Comparison of ENCODE assay signal across 19 mouse cellular contexts in the genomic region with DNA sequence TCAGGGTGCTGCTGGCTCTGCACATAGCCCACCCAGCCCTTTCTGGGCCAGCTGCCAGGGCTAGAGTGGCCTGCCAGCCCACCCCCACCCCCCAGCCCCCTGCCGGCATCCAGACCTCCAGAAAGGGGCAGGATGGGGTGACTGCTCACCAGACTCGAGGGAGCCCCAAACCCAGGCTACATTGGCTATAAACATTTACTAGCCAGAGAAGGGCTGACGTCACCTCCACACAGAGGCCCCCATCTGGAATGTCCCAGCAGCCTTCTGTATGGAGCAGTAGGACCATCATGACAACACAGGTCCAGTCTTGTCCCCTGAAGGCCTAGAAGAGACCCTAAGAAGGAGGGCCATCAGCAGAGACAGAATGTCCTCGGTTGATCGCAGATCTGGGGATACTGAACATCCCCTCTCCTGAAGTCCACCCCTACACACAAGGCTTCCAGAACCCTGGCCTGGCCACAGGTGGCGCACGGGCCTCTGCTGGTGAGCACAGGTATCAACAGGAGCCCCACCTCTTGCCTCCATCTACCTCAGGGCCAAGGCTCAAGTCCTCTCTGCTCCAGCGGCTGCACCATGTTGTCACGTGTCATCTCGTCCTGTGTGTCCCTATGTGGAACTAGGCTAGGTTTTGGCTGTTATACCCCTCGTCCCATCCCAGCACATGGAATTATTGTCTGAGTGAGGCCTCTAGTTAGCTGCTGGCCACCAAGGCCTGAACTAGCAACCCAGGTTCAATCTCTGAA. TPM values are rescaled to one million over a fixed set of nuclear protein-coding genes. Genes with fewer than 3 reads are reported as not detected.
DNase-seq lines count a peak whose midpoint lies in the region; ATAC-seq and TF ChIP-seq lines count a peak whose summit lies in the region.
"Had no signal": no experiment of that assay in that cellular context is flagged by ENCODE, and none has a peak within 500 bp of the region (broad histone marks: within the 10 kb centered on the region; RNA-seq: fewer than 3 reads in every experiment).

No protein-coding gene starts in this region.

- DNase-seq in cerebellum, adult 2 months, result no peak
- no peak for DNase-seq in cerebellum, adult 9-10 months
- no peak for DNase-seq in hindbrain, postnatal 0 days (ENCODE audit: low spot score)
- no peak for DNase-seq in hindbrain, embryonic 14.5 days (ENCODE audit: low spot score)
- DNase-seq in midbrain, embryonic 11.5 days (ENCODE audit: low spot score, missing footprints), result peak; percentile 19
- DNase-seq in midbrain, postnatal 0 days (ENCODE audit: low spot score), result no peak
- no peak for DNase-seq in embryo, embryonic 10.5 days (ENCODE audit: low spot score)
- DNase-seq: adrenal gland, postnatal 10 days; cerebellum, adult 18-20 months; kidney, adult 8-10 months; lung, postnatal 4 days; midbrain, embryonic 14.5 days; right cerebral cortex, postnatal 14 days; thymus, adult 18-20 months had no signal

- peaks cover 29% of the 10 kb centered on the region for H3K36me3 ChIP-seq in hindbrain, postnatal 0 days (ENCODE audit: insufficient read depth, low read length)
- peaks cover 34% of the 10 kb centered on the region for H3K36me3 ChIP-seq in hindbrain, embryonic 14.5 days (replicated peaks; ENCODE audit: control insufficient read depth, insufficient read depth)
- peaks cover 10% of the 10 kb centered on the region for H3K36me3 ChIP-seq in midbrain, embryonic 11.5 days (ENCODE audit: control insufficient read depth, insufficient read depth, low read length)
- H3K36me3 ChIP-seq in midbrain, postnatal 0 days (ENCODE audit: insufficient read depth, low read length), result peaks cover 26% of the 10 kb centered on the region
- no peaks in the 10 kb centered on the region for H3K36me3 ChIP-seq in stomach, embryonic 16.5 days (ENCODE audit: control insufficient read depth, insufficient read depth, low read length)

- no peak for TF ChIP-seq POLR2A in cerebellum, adult 2 months (IDR thresholded peaks at IDR 0.05; ENCODE audit: borderline replicate concordance, insufficient read depth, low read length)

- no peaks in the 10 kb centered on the region for H3K27me3 ChIP-seq in cerebellum, adult 2 months (ENCODE audit: control insufficient read depth, insufficient read depth, low read length)
- no peaks in the 10 kb centered on the region for H3K27me3 ChIP-seq in hindbrain, postnatal 0 days (ENCODE audit: insufficient read depth, low read length)
- H3K27me3 ChIP-seq in hindbrain, embryonic 14.5 days (ENCODE audit: control insufficient read depth, insufficient read depth, low read length), result no peaks in the 10 kb centered on the region
- no peaks in the 10 kb centered on the region for H3K27me3 ChIP-seq in midbrain, embryonic 11.5 days (ENCODE audit: control insufficient read depth, insufficient read depth, low read length)
- H3K27me3 ChIP-seq in midbrain, postnatal 0 days (ENCODE audit: insufficient read depth, low read length), result no peaks in the 10 kb centered on the region
- no peaks in the 10 kb centered on the region for H3K27me3 ChIP-seq in stomach, embryonic 16.5 days (ENCODE audit: control insufficient read depth, insufficient read depth, low read length)
- H3K27me3 ChIP-seq: hindbrain, embryonic 12.5 days had no signal

- 0 out of 2 replicates have a peak, but pooled peaks have one; percentile 3 for TF ChIP-seq CTCF in cerebellum, adult 2 months (IDR thresholded peaks at IDR 0.05; ENCODE audit: borderline replicate concordance, insufficient read depth, low read depth, low read length)
- TF ChIP-seq CTCF in hindbrain, postnatal 0 days (IDR thresholded peaks at IDR 0.05; ENCODE audit: low read depth), result 0 out of 2 replicates have a peak, but pooled peaks have one; percentile 17
- no peak; the same call in 1 of the 2 replicates for TF ChIP-seq CTCF in midbrain, postnatal 0 days (IDR thresholded peaks at IDR 0.05)

- 71% methylated on average over 11 of the region's 11 CpGs for WGBS in cerebellum, adult 2 months
- 83% methylated on average over 11 of the region's 11 CpGs for WGBS in hindbrain, postnatal 0 days
- WGBS in hindbrain, embryonic 14.5 days, result 86% methylated on average over 11 of the region's 11 CpGs
- 87% methylated on average over 11 of the region's 11 CpGs for WGBS in midbrain, embryonic 11.5 days
- WGBS in midbrain, postnatal 0 days, result 85% methylated on average over 11 of the region's 11 CpGs
- WGBS in stomach, embryonic 16.5 days, result 70% methylated on average over 11 of the region's 11 CpGs

- no peak overlapping the region; the same call in 1 of the 2 replicates for H3K9ac ChIP-seq in hindbrain, postnatal 0 days (replicated peaks; ENCODE audit: low read length)
- no peak overlapping the region for H3K9ac ChIP-seq in hindbrain, embryonic 14.5 days
- no peak overlapping the region for H3K9ac ChIP-seq in midbrain, embryonic 11.5 days (ENCODE audit: low read length)
- no peak overlapping the region for H3K9ac ChIP-seq in midbrain, postnatal 0 days (replicated peaks; ENCODE audit: low read length, poor library complexity, severe bottlenecking)
- peak overlapping the region; percentile 32; the same call in 1 of the 2 replicates for H3K9ac ChIP-seq in stomach, embryonic 16.5 days (ENCODE audit: low read length)
- H3K9ac ChIP-seq: hindbrain, embryonic 12.5 days; liver, embryonic 15.5 days had no signal

- no peak overlapping the region for H3K4me2 ChIP-seq in hindbrain, postnatal 0 days (ENCODE audit: low read depth, low read length)
- no peak overlapping the region for H3K4me2 ChIP-seq in hindbrain, embryonic 14.5 days (replicated peaks)
- H3K4me2 ChIP-seq in midbrain, embryonic 11.5 days, result no peak overlapping the region
- H3K4me2 ChIP-seq in midbrain, postnatal 0 days (ENCODE audit: low read depth, low read length, poor library complexity, severe bottlenecking), result no peak overlapping the region
- H3K4me2 ChIP-seq in stomach, embryonic 16.5 days (ENCODE audit: low read depth, low read length), result no peak overlapping the region
- H3K4me2 ChIP-seq: hindbrain, embryonic 12.5 days; liver, embryonic 15.5 days had no signal

- H3K4me3 ChIP-seq in cerebellum, adult 2 months (replicated peaks; ENCODE audit: insufficient read depth, low read depth, low read length), result no peak overlapping the region
- H3K4me3 ChIP-seq in hindbrain, postnatal 0 days (ENCODE audit: low read length), result no peak overlapping the region
- H3K4me3 ChIP-seq in hindbrain, embryonic 14.5 days (replicated peaks; ENCODE audit: low read length), result no peak overlapping the region
- no peak overlapping the region for H3K4me3 ChIP-seq in midbrain, embryonic 11.5 days (ENCODE audit: low read depth, low read length)
- no peak overlapping the region for H3K4me3 ChIP-seq in midbrain, postnatal 0 days (ENCODE audit: low read depth, low read length)
- no peak overlapping the region for H3K4me3 ChIP-seq in stomach, embryonic 16.5 days (replicated peaks; ENCODE audit: low read length)
- H3K4me3 ChIP-seq: heart, adult 2 months; hindbrain, embryonic 12.5 days; liver, embryonic 15.5 days had no signal

- no peak for ATAC-seq in hindbrain, postnatal 0 days
- no peak for ATAC-seq in hindbrain, embryonic 14.5 days (ENCODE audit: low FRiP score)
- ATAC-seq in midbrain, embryonic 11.5 days (ENCODE audit: low FRiP score), result no peak
- ATAC-seq in midbrain, postnatal 0 days (ENCODE audit: low FRiP score), result no peak
- ATAC-seq in stomach, embryonic 16.5 days (ENCODE audit: insufficient read depth, low FRiP score), result no peak
- ATAC-seq: forebrain, embryonic 16.5 days had no signal

- H3K4me1 ChIP-seq in cerebellum, adult 2 months (ENCODE audit: control insufficient read depth, insufficient read depth, low read length), result peaks cover 18% of the 10 kb centered on the region
- peaks cover 7% of the 10 kb centered on the region for H3K4me1 ChIP-seq in hindbrain, postnatal 0 days (ENCODE audit: insufficient read depth, low read length)
- peaks cover 8% of the 10 kb centered on the region for H3K4me1 ChIP-seq in hindbrain, embryonic 14.5 days (replicated peaks; ENCODE audit: control insufficient read depth, insufficient read depth, low read length)
- H3K4me1 ChIP-seq in midbrain, embryonic 11.5 days (ENCODE audit: control insufficient read depth, insufficient read depth, low read length), result no peaks in the 10 kb centered on the region; the same call in 1 of the 2 replicates
- peaks cover 8% of the 10 kb centered on the region for H3K4me1 ChIP-seq in midbrain, postnatal 0 days (ENCODE audit: insufficient read depth, low read length)
- peaks cover 29% of the 10 kb centered on the region for H3K4me1 ChIP-seq in stomach, embryonic 16.5 days (ENCODE audit: control insufficient read depth, insufficient read depth, low read length)

- H3K27ac ChIP-seq in cerebellum, adult 2 months (ENCODE audit: insufficient read depth, low read length), result no peak overlapping the region
- no peak overlapping the region for H3K27ac ChIP-seq in hindbrain, postnatal 0 days
- H3K27ac ChIP-seq in hindbrain, embryonic 14.5 days, result no peak overlapping the region
- H3K27ac ChIP-seq in midbrain, embryonic 11.5 days (ENCODE audit: low read depth, low read length), result no peak overlapping the region
- no peak overlapping the region for H3K27ac ChIP-seq in midbrain, postnatal 0 days (ENCODE audit: low read depth, low read length)
- H3K27ac ChIP-seq in stomach, embryonic 16.5 days (ENCODE audit: low read length), result no peak overlapping the region
- H3K27ac ChIP-seq: heart, adult 2 months; hindbrain, embryonic 12.5 days; liver, embryonic 15.5 days had no signal

- H3K9me3 ChIP-seq in hindbrain, postnatal 0 days (ENCODE audit: low read length), result no peaks in the 10 kb centered on the region
- no peaks in the 10 kb centered on the region for H3K9me3 ChIP-seq in hindbrain, embryonic 14.5 days (ENCODE audit: control insufficient read depth, low read length)
- H3K9me3 ChIP-seq in midbrain, embryonic 11.5 days (ENCODE audit: control insufficient read depth, low read length), result no peaks in the 10 kb centered on the region
- H3K9me3 ChIP-seq in midbrain, postnatal 0 days (ENCODE audit: low read length), result no peaks in the 10 kb centered on the region
- H3K9me3 ChIP-seq in stomach, embryonic 16.5 days (replicated peaks; ENCODE audit: control insufficient read depth, low read length), result no peaks in the 10 kb centered on the region
- H3K9me3 ChIP-seq: liver, embryonic 15.5 days had no signal

RNA-seq across cellular contexts. Expression of a gene that starts 5.8 kb away (rescaled TPM):
- polyA plus RNA-seq in cerebellum, adult 2 months (2012; rRNA removed), result 17.0 and 18.2 TPM in 2 replicates
- total RNA-seq in hindbrain, postnatal 0 days (2014; rRNA removed), result 37.5 and 40.7 TPM in 2 replicates
- polyA plus RNA-seq in hindbrain, postnatal 0 days (2015; fragmentation: Nextera tagmentation; extraction: Ambion mirVana), result 17.4 and 19.1 TPM in 2 replicates
- 15.9 and 22.9 TPM in 2 replicates for polyA plus RNA-seq in hindbrain, embryonic 14.5 days (2014; fragmentation: Nextera tagmentation; extraction: Ambion mirVana)
- 13.1 and 15.0 TPM in 2 replicates for polyA plus RNA-seq in midbrain, embryonic 11.5 days (2014; fragmentation: Nextera tagmentation; extraction: Ambion mirVana)
- total RNA-seq in midbrain, postnatal 0 days (2014; rRNA removed), result 32.3 and 36.9 TPM in 2 replicates
- polyA plus RNA-seq in midbrain, postnatal 0 days (2015; fragmentation: Nextera tagmentation; extraction: Ambion mirVana), result 19.2 and 19.8 TPM in 2 replicates
- polyA plus RNA-seq in stomach, embryonic 16.5 days (2015; fragmentation: Nextera tagmentation; extraction: Ambion mirVana), result 19.6 and 20.2 TPM in 2 replicates

RNA-seq across cellular contexts. Expression of a gene that starts 6.0 kb away (rescaled TPM):
- polyA plus RNA-seq in cerebellum, adult 2 months (2012; rRNA removed), result 518 and 557 TPM in 2 replicates
- total RNA-seq in hindbrain, postnatal 0 days (2014; rRNA removed), result 279 and 501 TPM in 2 replicates
- 691 and 728 TPM in 2 replicates for polyA plus RNA-seq in hindbrain, postnatal 0 days (2015; fragmentation: Nextera tagmentation; extraction: Ambion mirVana)
- polyA plus RNA-seq in hindbrain, embryonic 14.5 days (2014; fragmentation: Nextera tagmentation; extraction: Ambion mirVana), result 577 and 678 TPM in 2 replicates
- polyA plus RNA-seq in midbrain, embryonic 11.5 days (2014; fragmentation: Nextera tagmentation; extraction: Ambion mirVana), result 323 and 337 TPM in 2 replicates
- 335 and 480 TPM in 2 replicates for total RNA-seq in midbrain, postnatal 0 days (2014; rRNA removed)
- 630 and 676 TPM in 2 replicates for polyA plus RNA-seq in midbrain, postnatal 0 days (2015; fragmentation: Nextera tagmentation; extraction: Ambion mirVana)
- polyA plus RNA-seq in stomach, embryonic 16.5 days (2015; fragmentation: Nextera tagmentation; extraction: Ambion mirVana), result 426 and 434 TPM in 2 replicates

RNA-seq across cellular contexts. Expression of a gene that starts 33.7 kb away (rescaled TPM):
- 7.2 and 9.3 TPM in 2 replicates for polyA plus RNA-seq in cerebellum, adult 2 months (2012; rRNA removed)
- 12.9 and 15.7 TPM in 2 replicates for total RNA-seq in hindbrain, postnatal 0 days (2014; rRNA removed)
- polyA plus RNA-seq in hindbrain, postnatal 0 days (2015; fragmentation: Nextera tagmentation; extraction: Ambion mirVana), result 4.3 TPM in 2 replicates
- polyA plus RNA-seq in hindbrain, embryonic 14.5 days (2014; fragmentation: Nextera tagmentation; extraction: Ambion mirVana), result 2.8 and 3.8 TPM in 2 replicates
- polyA plus RNA-seq in midbrain, embryonic 11.5 days (2014; fragmentation: Nextera tagmentation; extraction: Ambion mirVana), result 7.4 and 9.1 TPM in 2 replicates
- 12.5 and 13.4 TPM in 2 replicates for total RNA-seq in midbrain, postnatal 0 days (2014; rRNA removed)
- 7.4 and 8.0 TPM in 2 replicates for polyA plus RNA-seq in midbrain, postnatal 0 days (2015; fragmentation: Nextera tagmentation; extraction: Ambion mirVana)
- 4.5 and 6.2 TPM in 2 replicates for polyA plus RNA-seq in stomach, embryonic 16.5 days (2015; fragmentation: Nextera tagmentation; extraction: Ambion mirVana)

RNA-seq across cellular contexts. Expression of a gene that starts 41.0 kb away (rescaled TPM):
- polyA plus RNA-seq in cerebellum, adult 2 months (2012; rRNA removed), result 168 and 169 TPM in 2 replicates
- total RNA-seq in hindbrain, postnatal 0 days (2014; rRNA removed), result 79.0 and 96.5 TPM in 2 replicates
- polyA plus RNA-seq in hindbrain, postnatal 0 days (2015; fragmentation: Nextera tagmentation; extraction: Ambion mirVana), result 85.9 and 90.0 TPM in 2 replicates
- 76.9 and 81.9 TPM in 2 replicates for polyA plus RNA-seq in hindbrain, embryonic 14.5 days (2014; fragmentation: Nextera tagmentation; extraction: Ambion mirVana)
- 31.5 and 34.6 TPM in 2 replicates for polyA plus RNA-seq in midbrain, embryonic 11.5 days (2014; fragmentation: Nextera tagmentation; extraction: Ambion mirVana)
- 91.0 and 93.8 TPM in 2 replicates for total RNA-seq in midbrain, postnatal 0 days (2014; rRNA removed)
- polyA plus RNA-seq in midbrain, postnatal 0 days (2015; fragmentation: Nextera tagmentation; extraction: Ambion mirVana), result 103 and 114 TPM in 2 replicates
- 40.5 and 41.9 TPM in 2 replicates for polyA plus RNA-seq in stomach, embryonic 16.5 days (2015; fragmentation: Nextera tagmentation; extraction: Ambion mirVana)

RNA-seq across cellular contexts. Expression of a gene that starts 46.5 kb away (rescaled TPM):
- 3.0 and 3.5 TPM in 2 replicates for polyA plus RNA-seq in cerebellum, adult 2 months (2012; rRNA removed)
- 0.21 and 2.6 TPM in 2 replicates for total RNA-seq in hindbrain, postnatal 0 days (2014; rRNA removed)
- 0.46 and 0.87 TPM in 2 replicates for polyA plus RNA-seq in hindbrain, postnatal 0 days (2015; fragmentation: Nextera tagmentation; extraction: Ambion mirVana)
- polyA plus RNA-seq in hindbrain, embryonic 14.5 days (2014; fragmentation: Nextera tagmentation; extraction: Ambion mirVana), result 0.76 and 0.78 TPM in 2 replicates
- polyA plus RNA-seq in midbrain, embryonic 11.5 days (2014; fragmentation: Nextera tagmentation; extraction: Ambion mirVana), result 0.54 and 1.0 TPM in 2 replicates
- total RNA-seq in midbrain, postnatal 0 days (2014; rRNA removed), result 0.44 and 1.3 TPM in 2 replicates
- 0.61 and 1.1 TPM in 2 replicates for polyA plus RNA-seq in midbrain, postnatal 0 days (2015; fragmentation: Nextera tagmentation; extraction: Ambion mirVana)
- 1.0 and 1.1 TPM in 2 replicates for polyA plus RNA-seq in stomach, embryonic 16.5 days (2015; fragmentation: Nextera tagmentation; extraction: Ambion mirVana)
